Mouse (Mus musculus) cortical plate, adult 2 months (tissue): ENCODE measurements at regions not wholly inside any gene's neighbourhood (a gene's known extent, or its start where the extent isn't known, plus 50 kb on each side); places are given as distances from the start of the nearest gene placed in this dataset.

Experiments
- CTCF ChIP-seq: fragments of 200-500 bp; IDR thresholded peaks from 2 replicates; pipeline ENCODE4 v1.5.1; 2011; ENCODE audit warnings: mild to moderate bottlenecking, control low read depth, low read length; ENCODE audit not compliant: insufficient read depth; ENCODE audit errors: extremely low read depth
- POLR2A ChIP-seq: fragments of 200-500 bp; IDR thresholded peaks from 2 replicates; pipeline ENCODE4 v1.6.1; 2011; ENCODE audit warnings: mild to moderate bottlenecking, low read length, control low read depth; ENCODE audit not compliant: insufficient read depth; ENCODE audit errors: extremely low read depth

DNA sequence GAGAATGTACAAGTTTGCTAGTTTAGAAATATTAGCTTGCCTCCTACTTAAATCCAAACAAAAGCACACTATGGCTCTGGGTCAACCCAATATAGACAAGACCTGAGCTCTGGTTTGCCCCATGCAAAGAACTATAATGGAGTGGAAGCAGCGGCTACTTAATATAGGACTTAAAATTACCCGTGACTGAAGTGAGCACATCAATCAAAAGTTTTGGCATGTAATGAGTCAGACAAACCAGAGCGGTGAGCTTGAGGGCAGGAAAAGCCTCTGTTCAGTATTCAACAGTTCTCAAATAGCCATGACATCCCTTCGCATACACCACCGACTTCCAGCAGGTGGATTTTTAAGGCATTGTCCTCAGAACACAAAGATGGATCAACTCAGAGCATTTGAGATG lies 842.4 kb upstream of the Epha7 start:
- no peak for TF ChIP-seq CTCF
- no peak for TF ChIP-seq POLR2A
